Mouse (Mus musculus) gastrocnemius, postnatal 36 days (tissue): ENCODE results near the gene Spats2. TPM values are rescaled to one million over a fixed set of nuclear protein-coding genes. Genes with fewer than 3 reads are reported as not detected.
A peak's percentile ranks its signal among the peaks of the same experiment; 100 is the strongest.
"Not testable (repeated sequence)": the region's sequence is repeated elsewhere in the genome, so short reads cannot be mapped to it uniquely, and the experiment has no call there.

Experiments used
- DNase-seq, 2 experiments: peaks; one replicate each; pipeline ENCODE4 v3.0.0; 2022
- intact Hi-C: fragments of 180-260 bp; cut with DNase I; formaldehyde crosslinking; loops from one replicate; pipeline ENCODE4 v1.15.1; 2025
- total RNA-seq, 2 experiments: library from RNA; stranded (reverse); gene quantifications; 2 replicates each; pipeline ENCODE4 v1.2.3; 2021

Gene Spats2
- total RNA-seq, 2 experiments from 2014 or later: 3.8 to 3.9 TPM

DNA sequence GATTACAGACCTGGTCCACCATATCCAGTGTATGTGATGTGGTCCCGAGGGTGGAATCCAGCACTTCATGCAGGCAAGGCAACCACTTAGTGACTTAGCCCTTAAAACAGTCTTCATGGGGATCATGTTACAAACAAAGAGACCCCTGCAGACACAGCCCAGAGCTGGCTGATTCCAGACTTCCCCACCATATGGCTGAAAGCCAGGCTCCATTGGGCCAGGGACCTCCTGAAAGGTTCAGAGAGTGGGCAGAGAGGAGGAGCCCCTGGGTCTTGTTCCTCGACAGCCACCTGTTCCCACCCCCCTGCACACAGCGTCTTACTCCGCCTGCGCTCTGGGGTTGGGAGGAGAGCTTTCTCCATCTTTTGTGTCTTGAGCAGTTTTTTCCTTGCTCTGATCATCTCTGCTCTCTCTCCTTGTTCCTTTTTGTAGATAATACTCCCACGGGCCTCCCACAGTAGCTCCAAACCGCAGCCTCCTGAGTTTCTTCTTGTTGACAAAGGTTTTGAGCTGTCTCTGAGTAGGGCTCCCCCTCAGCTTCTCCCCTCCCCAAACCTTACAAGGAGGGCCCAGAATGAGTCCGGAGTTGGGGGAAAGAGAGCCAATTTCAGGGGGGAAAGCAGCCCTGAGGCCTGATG is 95.7 kb downstream of the Spats2 start:
- intact Hi-C loops: no loop called here
- no peak for DNase-seq

DNA sequence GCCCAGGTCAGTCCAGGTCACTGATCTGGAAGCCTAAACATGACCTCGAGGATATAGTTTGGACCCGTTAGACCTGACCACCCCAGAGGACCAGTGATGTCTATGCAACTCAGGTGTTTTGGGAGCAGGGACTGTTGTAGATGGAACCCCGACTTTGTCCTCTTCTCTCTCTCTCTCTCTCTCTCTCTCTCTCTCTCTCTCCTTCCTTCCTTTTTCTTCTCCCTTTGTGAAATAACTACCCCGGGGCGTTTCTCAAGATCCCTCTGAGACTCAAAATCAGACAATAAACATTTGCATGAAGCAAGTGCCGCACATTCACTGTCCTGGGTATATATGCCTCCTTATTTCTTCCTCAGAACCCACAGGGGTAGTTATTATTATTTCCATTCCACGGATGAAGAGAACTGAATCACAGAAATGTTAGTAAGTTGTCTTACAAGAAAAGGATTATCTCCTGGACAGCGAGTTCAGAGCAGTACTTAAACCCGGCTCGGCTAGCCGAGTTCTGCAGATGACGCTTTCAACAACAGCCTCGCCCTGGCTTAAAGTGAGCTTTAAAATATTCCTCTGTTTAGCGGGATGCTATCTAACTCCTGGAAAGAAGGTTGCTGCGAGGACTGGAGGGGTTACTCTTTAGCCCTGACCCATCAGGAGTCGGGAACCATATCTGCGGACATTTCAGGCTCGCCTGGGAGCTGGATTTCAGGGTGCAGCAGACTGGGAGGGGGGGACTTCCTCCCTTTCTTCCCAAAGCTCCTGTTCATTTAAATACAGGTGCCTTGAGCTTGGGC is 97.3 kb downstream of the Spats2 start:
- intact Hi-C loops: no loop called here
- no peak for DNase-seq

GRCm38 (mm10) chr15:99223585-99224207 is 98.0 kb downstream of the Spats2 start:
- intact Hi-C loops: no loop called here
- no peak for DNase-seq

DNA sequence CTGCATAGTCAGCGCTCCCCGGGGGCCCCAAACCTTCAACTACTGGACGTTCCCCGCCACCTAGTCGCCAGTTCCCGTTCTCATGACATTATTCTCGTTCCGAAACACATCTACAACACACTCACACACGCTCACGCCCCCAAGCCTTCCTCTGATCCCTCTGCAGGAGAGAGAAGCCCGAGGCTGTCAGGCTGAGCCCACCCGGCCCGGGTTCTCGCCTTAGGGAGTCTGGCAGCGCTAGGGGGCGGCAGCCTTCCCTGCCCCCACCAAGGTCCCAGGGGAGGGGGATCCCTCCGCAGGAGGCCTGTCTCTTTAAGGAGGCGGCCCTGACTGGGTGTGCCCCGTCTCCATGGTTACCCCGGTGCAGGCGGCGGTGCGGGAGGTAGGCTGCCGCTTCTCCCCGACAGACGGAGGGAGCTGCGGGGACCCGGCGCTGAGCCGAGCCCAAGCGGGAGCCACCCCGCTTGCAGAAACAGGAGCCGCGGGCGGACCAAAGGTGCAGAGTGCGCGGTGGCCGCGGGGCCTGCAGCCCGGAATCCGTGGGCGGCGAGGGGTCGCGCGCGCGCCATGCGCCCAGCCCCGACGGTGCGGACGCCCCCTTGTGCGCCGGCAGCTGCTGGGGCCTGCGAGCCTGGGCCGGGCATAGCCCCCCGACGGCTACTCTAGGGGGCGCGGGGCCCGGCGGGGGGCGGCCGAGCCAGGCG is 98.6 kb downstream of the Spats2 start, which contains the start of gene Kcnh3:
TSS of gene Kcnh3 (plus strand) at position 654 of the 704 bp plus-strand sequence.
- intact Hi-C loops: no loop called here
- peak in 1 of 2 experiments; percentile 34 for DNase-seq

DNA sequence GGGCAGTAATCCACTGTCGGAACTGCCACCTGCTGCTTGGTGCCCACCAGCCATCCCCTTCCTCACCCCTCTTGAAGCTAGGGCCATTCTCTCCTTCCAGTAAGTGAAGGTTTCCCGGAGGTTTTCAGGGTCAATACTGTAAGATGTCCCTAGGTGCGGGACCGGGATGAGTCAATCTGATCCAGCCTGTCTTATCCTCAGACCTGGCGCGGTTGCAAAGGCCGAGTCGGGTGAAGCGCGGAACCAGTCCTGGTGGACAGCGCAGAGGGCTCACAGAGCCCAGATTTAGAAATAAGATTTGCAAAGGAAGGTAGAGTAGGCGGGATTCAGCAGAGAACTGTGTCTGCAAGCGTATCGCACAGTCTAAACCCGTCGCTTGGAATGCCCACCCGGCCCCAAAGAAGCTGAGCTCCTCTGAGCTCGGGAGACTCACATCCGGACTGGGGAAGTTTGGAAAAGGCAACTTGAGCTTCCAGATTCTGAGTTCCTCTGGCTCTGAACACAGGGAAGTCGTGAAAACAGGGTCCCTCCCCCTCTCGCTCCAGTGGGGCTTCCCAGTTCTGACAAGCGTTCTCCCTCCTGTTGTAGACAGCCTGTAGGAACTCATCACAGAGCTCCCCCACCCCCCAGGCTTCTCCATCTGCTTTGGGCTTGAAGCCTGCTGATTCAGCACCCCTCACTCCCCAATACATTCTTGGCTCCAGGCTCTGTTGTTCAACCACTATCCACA is 99.5 kb downstream of the Spats2 start:
- DNase-seq: no peak
- intact Hi-C loops: no loop called here

GRCm38 (mm10) chr15:99226090-99226489 is 100.4 kb downstream of the Spats2 start:
- intact Hi-C loops: no loop called here
- DNase-seq: no peak

GRCm38 (mm10) chr15:99231998-99232397 is 106.3 kb downstream of the Spats2 start:
- intact Hi-C loops: no loop called here
- DNase-seq: no peak

DNA sequence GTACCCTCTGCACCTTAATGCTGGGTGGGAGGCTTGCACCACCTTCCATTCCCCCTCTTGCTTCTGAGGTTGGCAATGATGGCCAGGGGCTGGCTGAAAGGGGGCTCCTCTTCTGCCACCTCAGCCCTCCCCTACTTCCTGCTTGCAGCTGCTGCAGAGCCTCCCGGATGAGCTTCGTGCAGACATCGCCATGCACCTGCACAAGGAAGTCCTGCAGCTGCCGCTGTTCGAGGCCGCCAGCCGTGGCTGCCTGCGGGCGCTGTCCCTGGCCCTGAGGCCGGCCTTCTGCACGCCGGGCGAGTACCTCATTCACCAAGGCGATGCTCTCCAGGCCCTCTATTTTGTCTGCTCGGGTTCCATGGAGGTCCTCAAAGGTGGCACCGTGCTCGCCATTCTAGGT is 108.0 kb downstream of the Spats2 start:
- intact Hi-C loops: no loop called here
- DNase-seq: no peak

DNA sequence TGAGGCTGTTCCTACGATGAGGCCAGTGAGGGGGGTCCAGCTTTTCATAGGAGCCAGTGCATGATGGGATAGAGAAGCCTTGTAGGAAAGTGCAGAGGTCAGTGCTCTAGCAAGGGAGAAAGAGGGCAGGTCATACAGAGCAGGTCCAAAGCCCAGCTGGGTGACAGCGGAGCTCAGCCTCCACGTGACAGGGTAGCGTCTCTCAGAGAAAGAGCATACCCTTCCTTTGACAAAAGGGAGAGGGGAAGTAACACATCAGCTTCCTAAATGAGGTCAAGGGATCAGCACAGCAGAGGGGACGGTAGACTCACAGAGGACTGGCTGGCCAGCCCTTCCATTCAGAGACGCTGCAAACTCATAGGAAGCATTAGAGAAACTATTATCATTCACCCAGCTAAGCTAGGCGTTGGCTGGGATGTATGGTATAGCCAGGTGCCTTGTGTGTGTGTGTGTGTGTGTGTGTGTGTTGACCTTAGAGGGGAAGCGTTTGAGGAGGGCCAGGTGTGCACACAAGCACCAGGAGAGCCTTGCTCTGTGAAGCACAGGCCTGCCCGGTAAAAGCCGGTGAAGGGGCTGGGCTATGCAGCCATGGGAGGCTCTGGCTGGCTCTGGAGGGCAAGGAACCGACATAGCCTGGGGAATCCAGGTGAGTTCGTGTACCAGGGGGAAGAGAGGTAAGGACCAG is 108.8 kb downstream of the Spats2 start:
- DNase-seq: no peak
- intact Hi-C loops: no loop called here

DNA sequence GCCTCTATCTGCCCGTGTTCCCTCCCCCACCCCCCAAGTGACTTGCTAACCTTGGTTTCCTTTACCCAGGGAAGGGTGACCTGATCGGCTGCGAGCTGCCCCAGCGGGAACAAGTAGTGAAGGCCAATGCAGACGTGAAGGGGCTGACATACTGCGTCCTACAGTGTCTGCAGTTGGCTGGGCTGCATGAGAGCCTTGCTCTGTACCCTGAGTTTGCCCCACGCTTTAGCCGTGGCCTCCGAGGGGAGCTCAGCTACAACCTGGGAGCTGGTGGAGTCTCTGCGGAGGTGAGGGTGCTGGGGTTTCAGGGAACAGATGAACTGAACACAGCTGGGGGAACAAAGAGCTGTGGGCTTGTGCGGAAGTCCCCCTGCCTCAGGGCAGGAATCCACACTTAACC is 112.3 kb downstream of the Spats2 start:
- intact Hi-C loops: no loop called here
- no peak for DNase-seq

DNA sequence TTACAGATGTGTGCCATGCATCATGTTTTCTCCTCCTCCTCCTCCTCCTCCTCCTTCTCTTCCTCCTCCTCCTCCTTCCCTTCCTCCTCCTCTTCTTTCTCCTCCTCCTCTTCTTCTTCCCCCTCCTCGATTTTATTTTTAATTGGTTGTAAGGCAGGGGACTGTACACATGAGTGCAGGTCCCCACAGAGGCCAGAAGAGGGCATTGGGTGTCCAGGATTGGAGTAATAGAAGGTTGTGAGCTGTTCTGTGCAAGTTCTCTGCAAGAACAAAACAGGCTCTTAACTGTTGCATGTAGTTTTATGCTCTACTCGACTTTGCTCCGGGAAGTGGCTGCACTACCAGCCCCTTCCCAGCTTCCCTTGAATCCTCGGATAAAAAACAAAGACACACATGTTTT is 114.4 kb downstream of the Spats2 start:
- DNase-seq: no peak
- intact Hi-C loops: no loop called here

GRCm38 (mm10) chr15:99241249-99241648 is 115.5 kb downstream of the Spats2 start:
- intact Hi-C loops: no loop called here
- DNase-seq: no peak

- no peak for DNase-seq
- intact Hi-C loops: no loop called here
These were observed 116.3 kb downstream of the Spats2 start for GRCm38 (mm10) chr15:99242045-99242444.

GRCm38 (mm10) chr15:99246736-99247135 is 121.0 kb downstream of the Spats2 start:
- DNase-seq, intact Hi-C loops: not testable (repeated sequence)

GRCm38 (mm10) chr15:99248972-99249371 is 123.3 kb downstream of the Spats2 start:
- DNase-seq: peak in 1 of 2 experiments; percentile 51
- intact Hi-C loops: no loop called here

DNA sequence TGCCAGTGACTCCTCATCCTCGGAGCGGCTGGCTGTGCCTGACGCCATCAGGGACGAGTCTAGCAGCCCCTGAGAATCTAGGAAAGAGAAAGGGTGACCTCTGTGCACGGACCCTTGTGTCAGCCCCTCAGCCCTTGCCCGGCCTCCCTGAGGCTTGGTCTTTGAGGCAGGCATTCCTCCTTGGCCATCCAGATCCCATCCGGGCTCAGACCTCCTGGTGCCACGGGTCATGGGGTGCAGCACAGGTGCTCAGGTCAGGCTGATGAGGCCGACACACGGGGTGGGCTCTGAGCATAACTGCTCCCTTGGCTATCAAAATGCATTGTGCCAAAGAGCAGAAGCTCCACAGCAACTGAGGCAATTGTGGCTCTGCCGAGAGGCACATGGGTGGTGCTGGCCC is 124.2 kb downstream of the Spats2 start:
- intact Hi-C loops: no loop called here
- no peak for DNase-seq

DNA sequence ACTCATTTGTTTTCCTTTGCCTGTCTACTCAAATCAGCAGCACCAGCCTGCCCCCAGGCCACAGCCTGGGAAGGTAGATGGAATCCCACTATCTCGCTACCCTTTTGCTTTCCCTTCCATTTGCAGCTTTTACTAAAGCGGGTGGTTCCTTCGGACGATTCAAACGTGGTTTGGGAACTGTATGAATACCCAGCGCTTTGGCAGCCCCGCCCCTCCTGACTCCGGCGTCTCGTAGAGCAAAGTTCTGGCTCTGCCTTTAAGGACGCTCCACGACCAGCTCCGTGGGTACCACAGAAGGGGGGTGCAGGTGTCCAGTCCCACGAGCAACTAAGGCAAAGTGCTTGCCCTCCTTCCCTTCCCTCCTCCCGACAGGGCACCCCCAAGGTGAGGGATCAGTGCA is 125.4 kb downstream of the Spats2 start:
- DNase-seq, intact Hi-C loops: not testable (repeated sequence)

- intact Hi-C loops: no loop called here
- peak; percentile 97 for DNase-seq
These were observed 126.1 kb downstream of the Spats2 start, which contains the start of gene Mcrs1 for GRCm38 (mm10) chr15:99251626-99252380. Gene Mcrs1 (minus strand): TSS chr15:99251961.
